Mouse (Mus musculus): ENCODE measurements around the gene Lck. TPM values are rescaled to one million over a fixed set of nuclear protein-coding genes. Genes with fewer than 3 reads are reported as not detected.

Lck gene
- polyA plus RNA-seq, 1 experiment = 17.8 TPM

- Histone ChIP-seq H3K4me3 (replicated peaks; ENCODE audit: control insufficient read depth, low read depth, low read length) (no peak overlapping the region), H3K27ac (ENCODE audit: control insufficient read depth, insufficient read depth, low read depth, low read length, poor library complexity) (no peak overlapping the region), H3K4me1 (ENCODE audit: control insufficient read depth, insufficient read depth, low read length) (peaks cover 1% of the 10 kb centered on the region; the same call in 1 of the 2 replicates)
- 81% methylated on average over 2 of the region's 2 CpGs for WGBS
- no peak for TF ChIP-seq CTCF (IDR thresholded peaks at IDR 0.05; ENCODE audit: control insufficient read depth, insufficient read depth, low read length)
- no peak for TF ChIP-seq POLR2A (IDR thresholded peaks at IDR 0.05; ENCODE audit: borderline replicate concordance, control insufficient read depth, low read depth, low read length)
Measured at GRCm38 (mm10) chr4:129516925-129517324, 56.5 kb downstream of the Lck start.

- TF ChIP-seq POLR2A (IDR thresholded peaks at IDR 0.05; ENCODE audit: borderline replicate concordance, control insufficient read depth, low read depth, low read length) (no peak), CTCF (IDR thresholded peaks at IDR 0.05; ENCODE audit: control insufficient read depth, insufficient read depth, low read length) (peak; percentile 78)
- 2% methylated on average over 35 of the region's 35 CpGs for WGBS
- H3K4me3 ChIP-seq (replicated peaks; ENCODE audit: control insufficient read depth, low read depth, low read length) = peak overlapping the region; percentile 72
- peaks cover 3% of the 10 kb centered on the region; the same call in 1 of the 2 replicates for H3K4me1 ChIP-seq (ENCODE audit: control insufficient read depth, insufficient read depth, low read length)
- peak overlapping the region; percentile 43; the same call in 1 of the 2 replicates for H3K27ac ChIP-seq (ENCODE audit: control insufficient read depth, insufficient read depth, low read depth, low read length, poor library complexity)
Measured at GRCm38 (mm10) chr4:129514300-129514898, 59.0 kb downstream of the Lck start.

- TF ChIP-seq POLR2A (IDR thresholded peaks at IDR 0.05; ENCODE audit: borderline replicate concordance, control insufficient read depth, low read depth, low read length) = no peak
- TF ChIP-seq CTCF (IDR thresholded peaks at IDR 0.05; ENCODE audit: control insufficient read depth, insufficient read depth, low read length) = no peak
- WGBS = 1% methylated on average over 47 of the region's 57 CpGs
- Histone ChIP-seq H3K4me3 (replicated peaks; ENCODE audit: control insufficient read depth, low read depth, low read length) (peak overlapping the region; percentile 72), H3K27ac (ENCODE audit: control insufficient read depth, insufficient read depth, low read depth, low read length, poor library complexity) (peak overlapping the region; percentile 43; the same call in 1 of the 2 replicates), H3K4me1 (ENCODE audit: control insufficient read depth, insufficient read depth, low read length) (peaks cover 3% of the 10 kb centered on the region; the same call in 1 of the 2 replicates)
Measured at GRCm38 (mm10) chr4:129513891-129514290, 59.5 kb downstream of the Lck start.

GRCm38 (mm10) chr4:129513086-129513767, 60.2 kb downstream of the Lck start, which contains the start of gene Marcksl1:
Gene Marcksl1 (plus strand): TSS chr4:129513581.
- TF ChIP-seq POLR2A (IDR thresholded peaks at IDR 0.05; ENCODE audit: borderline replicate concordance, control insufficient read depth, low read depth, low read length) (peak; percentile 85), CTCF (IDR thresholded peaks at IDR 0.05; ENCODE audit: control insufficient read depth, insufficient read depth, low read length) (no peak)
- WGBS = 9% methylated on average over 47 of the region's 47 CpGs
- peak within 1 kb of the TSS; percentile 43; the same call in 1 of the 2 replicates for H3K27ac ChIP-seq (ENCODE audit: control insufficient read depth, insufficient read depth, low read depth, low read length, poor library complexity)
- peaks cover 3% of the 10 kb centered on the region; the same call in 1 of the 2 replicates for H3K4me1 ChIP-seq (ENCODE audit: control insufficient read depth, insufficient read depth, low read length)
- H3K4me3 ChIP-seq (replicated peaks; ENCODE audit: control insufficient read depth, low read depth, low read length) = peak within 1 kb of the TSS; percentile 72

- Histone ChIP-seq H3K27ac (ENCODE audit: control insufficient read depth, insufficient read depth, low read depth, low read length, poor library complexity) (no peak overlapping the region), H3K4me3 (replicated peaks; ENCODE audit: control insufficient read depth, low read depth, low read length) (no peak overlapping the region), H3K4me1 (ENCODE audit: control insufficient read depth, insufficient read depth, low read length) (peaks cover 5% of the 10 kb centered on the region; the same call in 1 of the 2 replicates)
- TF ChIP-seq POLR2A (IDR thresholded peaks at IDR 0.05; ENCODE audit: borderline replicate concordance, control insufficient read depth, low read depth, low read length) (no peak), CTCF (IDR thresholded peaks at IDR 0.05; ENCODE audit: control insufficient read depth, insufficient read depth, low read length) (no peak)
- 84% methylated on average over 6 of the region's 6 CpGs for WGBS
Measured at GRCm38 (mm10) chr4:129511413-129512096, 61.9 kb downstream of the Lck start.

GRCm38 (mm10) chr4:129510723-129511412, 62.6 kb downstream of the Lck start:
- Histone ChIP-seq H3K4me1 (ENCODE audit: control insufficient read depth, insufficient read depth, low read length) (peaks cover 5% of the 10 kb centered on the region; the same call in 1 of the 2 replicates), H3K27ac (ENCODE audit: control insufficient read depth, insufficient read depth, low read depth, low read length, poor library complexity) (no peak overlapping the region), H3K4me3 (replicated peaks; ENCODE audit: control insufficient read depth, low read depth, low read length) (no peak overlapping the region)
- TF ChIP-seq CTCF (IDR thresholded peaks at IDR 0.05; ENCODE audit: control insufficient read depth, insufficient read depth, low read length) (no peak), POLR2A (IDR thresholded peaks at IDR 0.05; ENCODE audit: borderline replicate concordance, control insufficient read depth, low read depth, low read length) (no peak)
- WGBS = 74% methylated on average over 6 of the region's 6 CpGs

- Histone ChIP-seq H3K27ac (ENCODE audit: control insufficient read depth, insufficient read depth, low read depth, low read length, poor library complexity) (no peak overlapping the region), H3K4me3 (replicated peaks; ENCODE audit: control insufficient read depth, low read depth, low read length) (no peak overlapping the region), H3K4me1 (ENCODE audit: control insufficient read depth, insufficient read depth, low read length) (peaks cover 5% of the 10 kb centered on the region; the same call in 1 of the 2 replicates)
- WGBS = 78% methylated on average over 3 of the region's 3 CpGs
- TF ChIP-seq CTCF (IDR thresholded peaks at IDR 0.05; ENCODE audit: control insufficient read depth, insufficient read depth, low read length) (no peak), POLR2A (IDR thresholded peaks at IDR 0.05; ENCODE audit: borderline replicate concordance, control insufficient read depth, low read depth, low read length) (no peak)
Measured at GRCm38 (mm10) chr4:129509650-129510049, 63.8 kb downstream of the Lck start.
